Mouse (Mus musculus): ENCODE measurements around the gene Gm21830. TPM values are rescaled to one million over a fixed set of nuclear protein-coding genes. Genes with fewer than 3 reads are reported as not detected.
"Not testable (repeated sequence)": the region's sequence is repeated elsewhere in the genome, so short reads cannot be mapped to it uniquely, and the experiment has no call there.

Gene Gm21830
- not detected for total RNA-seq (2021)
- long read RNA-seq, experiment 1 = 0 reads
- long read RNA-seq, experiment 2 = 0 reads

GRCm38 (mm10) chr2:67413425-67413824, at the start of gene Gm21830:
Gm21830 (plus strand) TSS chr2:67413725.
- intact Hi-C loops (cut with DNase I); DNase-seq: not testable (repeated sequence)

GRCm38 (mm10) chr2:67364506-67364905, 49.0 kb upstream of the Gm21830 start:
- no peak for DNase-seq
- intact Hi-C loops (cut with DNase I) = no loop called here

GRCm38 (mm10) chr2:67378504-67378903, 35.0 kb upstream of the Gm21830 start:
- no peak for DNase-seq
- intact Hi-C loops (cut with DNase I) = no loop called here

GRCm38 (mm10) chr2:67420853-67421252, 7.3 kb downstream of the Gm21830 start:
- intact Hi-C loops (cut with DNase I) = no loop called here
- no peak for DNase-seq

- intact Hi-C loops (cut with DNase I) = no loop called here
- DNase-seq = no peak
Measured at GRCm38 (mm10) chr2:67422799-67423198, 9.3 kb downstream of the Gm21830 start.

GRCm38 (mm10) chr2:67433081-67433480, 19.6 kb downstream of the Gm21830 start, which contains the start of gene Gm26727:
Gm26727 (minus strand) TSS chr2:67433181.
- no peak for DNase-seq
- intact Hi-C loops (cut with DNase I) = no loop called here

- intact Hi-C loops (cut with DNase I) = no loop called here
- DNase-seq = no peak
Measured at GRCm38 (mm10) chr2:67438309-67438708, 24.8 kb downstream of the Gm21830 start.

GRCm38 (mm10) chr2:67445780-67446179, 32.3 kb downstream of the Gm21830 start, which contains the start of gene Xirp2:
Xirp2 (plus strand) TSS chr2:67446002.
- DNase-seq = peak; percentile 25 to 30
- intact Hi-C loops (cut with DNase I) = no loop called here

GRCm38 (mm10) chr2:67446772-67447171, 33.2 kb downstream of the Gm21830 start:
- DNase-seq = no peak
- intact Hi-C loops (cut with DNase I) = no loop called here

GRCm38 (mm10) chr2:67447206-67447605, 33.7 kb downstream of the Gm21830 start:
- intact Hi-C loops (cut with DNase I) = no loop called here
- peak; percentile 40 to 43 for DNase-seq

- intact Hi-C loops (cut with DNase I) = no loop called here
- no peak for DNase-seq
Measured at GRCm38 (mm10) chr2:67460857-67461256, 47.3 kb downstream of the Gm21830 start.

GRCm38 (mm10) chr2:67467036-67467435, 53.5 kb downstream of the Gm21830 start:
- DNase-seq = no peak
- intact Hi-C loops (cut with DNase I) = no loop called here

GRCm38 (mm10) chr2:67470030-67470429, 56.5 kb downstream of the Gm21830 start:
- DNase-seq; intact Hi-C loops (cut with DNase I): not testable (repeated sequence)

GRCm38 (mm10) chr2:67477753-67478152, 64.2 kb downstream of the Gm21830 start:
- peak; percentile 35 to 72 for DNase-seq
- intact Hi-C loops (cut with DNase I) = loop anchor here (2.0 to 5.0 kb wide), 2 partner anchors 251 to 515 kb away; no protein-coding TSS in a partner anchor

GRCm38 (mm10) chr2:67481051-67481450, 67.5 kb downstream of the Gm21830 start:
- intact Hi-C loops (cut with DNase I) = no loop called here
- DNase-seq = peak in 1 of 2 experiments; percentile 4

Other genes with a start within 250 kb of the Gm21830 start
- gene Gm26727, start 19.5 kb downstream of the Gm21830 start, total RNA-seq (2021) = not detected
- 100 to 1,000 TPM; 121 to 140 TPM for gene Xirp2, start 32.3 kb downstream of the Gm21830 start, total RNA-seq (2021)
- gene B3galt1, start 152.1 kb downstream of the Gm21830 start, total RNA-seq (2021) = 1 to 10 TPM; 2.8 to 4.6 TPM